Mouse (Mus musculus): Measurements from ENCODE around the gene Saal1.

DNA sequence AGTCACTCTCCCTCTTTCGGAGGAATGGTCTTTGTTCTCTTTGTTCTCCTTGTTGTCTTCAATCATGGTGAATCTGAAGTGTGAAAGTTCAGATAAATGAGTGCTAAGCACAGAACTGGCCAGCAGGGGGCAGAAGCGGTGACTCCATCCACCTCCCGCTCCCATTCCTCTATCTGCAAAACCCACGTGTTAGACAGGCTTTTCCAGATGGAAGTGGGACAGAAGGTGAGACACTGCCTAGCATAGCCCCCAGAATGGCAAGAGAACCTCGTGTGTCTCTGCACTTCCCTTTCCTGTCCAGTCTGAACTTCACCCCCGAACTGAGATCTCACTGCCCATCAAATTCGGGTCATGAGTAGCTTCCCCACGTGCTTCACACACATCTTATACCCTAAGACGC is 45.2 kb downstream of the Saal1 start:
- TF ChIP-seq CTCF (IDR thresholded peaks at IDR 0.05; ENCODE audit: borderline replicate concordance, control insufficient read depth, extremely low read depth, insufficient read depth, low read length, poor library complexity) (peak; percentile 36; the same call in 1 of the 2 replicates), POLR2A (IDR thresholded peaks at IDR 0.05; ENCODE audit: control insufficient read depth, extremely low read depth, insufficient read depth, low read length, poor library complexity) (no peak)
